Mouse (Mus musculus) forebrain, embryonic 14.5 days (tissue): ENCODE results near the gene B430306N03Rik. TPM values are rescaled to one million over a fixed set of nuclear protein-coding genes. Genes with fewer than 3 reads are reported as not detected.

Source experiments
- ATAC-seq: fragments of 200-750 bp; cut with Nextera tagmentation; 2 replicates; pipeline ENCODE4 v1.8.0; 2017; ENCODE audit warnings: mild to moderate bottlenecking, moderate library complexity
- DNase-seq: peaks from one replicate; pipeline ENCODE4 v3.0.0-alpha.2; 2015; ENCODE audit warnings: low spot score
- H3K27ac ChIP-seq: fragments of 300-500 bp; sonication (generic); 2 replicates; pipeline ENCODE4 v1.5.1; 2014; ENCODE audit warnings: low read depth, mild to moderate bottlenecking, control low read depth, low read length, moderate library complexity
- H3K27me3 ChIP-seq: fragments of 300-500 bp; sonication (generic); replicated peaks from 2 replicates; pipeline ENCODE4 v1.6.1; 2014; ENCODE audit warnings: low read length, control low read depth, mixed read lengths; ENCODE audit not compliant: control insufficient read depth, insufficient read depth
- H3K36me3 ChIP-seq: fragments of 300-500 bp; sonication (generic); 2 replicates; pipeline ENCODE4 v1.6.1; 2014; ENCODE audit warnings: low read length, control low read depth; ENCODE audit not compliant: control insufficient read depth, insufficient read depth
- H3K4me1 ChIP-seq: fragments of 300-500 bp; sonication (generic); 2 replicates; pipeline ENCODE4 v1.6.1; 2014; ENCODE audit warnings: antibody characterized with exemption, low read length, control low read depth; ENCODE audit not compliant: control insufficient read depth, insufficient read depth
- H3K4me2 ChIP-seq: fragments of 300-500 bp; sonication (generic); 2 replicates; pipeline ENCODE4 v1.6.1; 2014; ENCODE audit warnings: mild to moderate bottlenecking, control low read depth, low read length
- H3K4me3 ChIP-seq: fragments of 300-500 bp; sonication (generic); 2 replicates; pipeline ENCODE4 v1.5.1; 2014; ENCODE audit warnings: low read depth, low read length, control low read depth
- H3K9ac ChIP-seq: fragments of 300-500 bp; sonication (generic); 2 replicates; pipeline ENCODE4 v1.6.1; 2014; ENCODE audit warnings: mild to moderate bottlenecking, low read length, control low read depth, moderate library complexity
- H3K9me3 ChIP-seq: fragments of 300-500 bp; sonication (generic); replicated peaks from 2 replicates; pipeline ENCODE4 v1.6.1; 2016; ENCODE audit warnings: low read length, control low read depth, mixed read lengths; ENCODE audit not compliant: control insufficient read depth
- WGBS: fragments of 180-500 bp; shearing (Covaris S2); extraction: QIAGEN DNeasy Blood & Tissue Kit; methylation state at CpG from one replicate; pipeline ENCODE4 v1.1.7; 2014; 5-methylcytosine and 5-hydroxymethylcytosine counted together
- polyA plus RNA-seq: library from polyadenylated mRNA; unstranded; fragments of >200 nt; fragmentation: Nextera tagmentation; extraction: Ambion mirVana; gene quantifications from 2 replicates; pipeline ENCODE4 v1.2.1, GENCODE M21; 2014

B430306N03Rik gene
- polyA plus RNA-seq, 1 experiment from 2014 or later, result not detected

GRCm38 (mm10) chr17:48360462-48360861, 44.5 kb downstream of the B430306N03Rik start:
- Histone ChIP-seq H3K9ac (no peak overlapping the region), H3K4me1 (no peaks in the 10 kb centered on the region), H3K27ac (no peak overlapping the region), H3K4me2 (no peak overlapping the region), H3K36me3 (no peaks in the 10 kb centered on the region), H3K27me3 (no peaks in the 10 kb centered on the region), H3K9me3 (no peaks in the 10 kb centered on the region), H3K4me3 (no peak overlapping the region)
- 83% methylated on average over 4 of the region's 4 CpGs for WGBS
- no peak for DNase-seq
- ATAC-seq, result no peak

DNA sequence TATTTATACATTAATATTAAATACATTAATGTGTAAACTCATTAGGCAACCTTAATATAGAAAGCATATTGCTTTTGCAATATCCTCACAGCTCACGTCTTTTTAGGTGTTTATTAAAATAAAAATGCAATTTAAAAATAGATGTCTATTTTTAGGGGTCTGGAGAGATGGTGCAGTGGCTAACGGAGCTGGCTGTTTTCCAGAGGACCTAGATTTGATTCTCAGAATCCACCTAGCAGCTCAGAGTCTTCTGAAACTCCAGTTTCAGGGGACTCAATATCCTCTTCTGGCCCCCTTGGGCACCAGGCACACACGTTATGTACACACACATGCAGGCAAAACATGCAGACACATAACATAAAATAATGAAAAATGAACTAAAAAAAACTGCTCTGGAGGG, 46.4 kb downstream of the B430306N03Rik start:
- ATAC-seq (no peak), DNase-seq (no peak)
- 72% methylated on average over 3 of the region's 3 CpGs for WGBS
- Histone ChIP-seq H3K36me3 (no peaks in the 10 kb centered on the region), H3K4me3 (no peak overlapping the region), H3K4me1 (no peaks in the 10 kb centered on the region), H3K4me2 (no peak overlapping the region), H3K27me3 (no peaks in the 10 kb centered on the region), H3K9me3 (no peaks in the 10 kb centered on the region), H3K27ac (no peak overlapping the region), H3K9ac (no peak overlapping the region)

DNA sequence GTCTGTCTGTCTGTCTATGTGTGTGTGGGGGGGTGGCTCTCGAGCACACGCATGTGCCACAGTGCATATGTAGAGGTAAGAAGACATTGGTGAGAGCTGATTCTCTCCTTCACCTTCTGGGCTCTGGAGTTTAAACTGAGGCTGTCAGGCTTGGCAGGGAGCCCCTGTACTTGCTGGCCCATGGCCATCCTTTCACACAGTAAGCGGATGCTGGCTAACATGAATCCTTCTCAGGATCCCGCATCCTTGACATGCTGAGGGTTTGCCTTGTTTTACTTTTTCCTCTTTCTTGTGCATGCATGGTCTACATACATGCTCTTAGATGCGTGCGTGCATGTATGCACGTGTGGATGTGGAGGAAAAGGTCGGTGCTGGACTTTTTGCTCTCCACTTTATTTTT, 47.0 kb downstream of the B430306N03Rik start:
- 78% methylated on average over 8 of the region's 8 CpGs for WGBS
- Histone ChIP-seq H3K27me3 (no peaks in the 10 kb centered on the region), H3K9me3 (no peaks in the 10 kb centered on the region), H3K36me3 (no peaks in the 10 kb centered on the region), H3K4me3 (no peak overlapping the region), H3K4me2 (no peak overlapping the region), H3K27ac (no peak overlapping the region), H3K9ac (no peak overlapping the region), H3K4me1 (no peaks in the 10 kb centered on the region)
- DNase-seq (peak; percentile 75), ATAC-seq (peak; percentile 32; the same call in 1 of the 2 replicates)

GRCm38 (mm10) chr17:48363421-48363965, 47.6 kb downstream of the B430306N03Rik start:
- no peaks in the 10 kb centered on the region for H3K36me3 ChIP-seq
- H3K4me2 ChIP-seq, result no peak overlapping the region
- no peaks in the 10 kb centered on the region for H3K4me1 ChIP-seq
- 70% methylated on average over 6 of the region's 6 CpGs for WGBS
- H3K27me3 ChIP-seq, result no peaks in the 10 kb centered on the region
- no peak for ATAC-seq
- no peaks in the 10 kb centered on the region for H3K9me3 ChIP-seq
- no peak overlapping the region for H3K9ac ChIP-seq
- no peak overlapping the region for H3K27ac ChIP-seq
- H3K4me3 ChIP-seq, result no peak overlapping the region
- no peak for DNase-seq

DNA sequence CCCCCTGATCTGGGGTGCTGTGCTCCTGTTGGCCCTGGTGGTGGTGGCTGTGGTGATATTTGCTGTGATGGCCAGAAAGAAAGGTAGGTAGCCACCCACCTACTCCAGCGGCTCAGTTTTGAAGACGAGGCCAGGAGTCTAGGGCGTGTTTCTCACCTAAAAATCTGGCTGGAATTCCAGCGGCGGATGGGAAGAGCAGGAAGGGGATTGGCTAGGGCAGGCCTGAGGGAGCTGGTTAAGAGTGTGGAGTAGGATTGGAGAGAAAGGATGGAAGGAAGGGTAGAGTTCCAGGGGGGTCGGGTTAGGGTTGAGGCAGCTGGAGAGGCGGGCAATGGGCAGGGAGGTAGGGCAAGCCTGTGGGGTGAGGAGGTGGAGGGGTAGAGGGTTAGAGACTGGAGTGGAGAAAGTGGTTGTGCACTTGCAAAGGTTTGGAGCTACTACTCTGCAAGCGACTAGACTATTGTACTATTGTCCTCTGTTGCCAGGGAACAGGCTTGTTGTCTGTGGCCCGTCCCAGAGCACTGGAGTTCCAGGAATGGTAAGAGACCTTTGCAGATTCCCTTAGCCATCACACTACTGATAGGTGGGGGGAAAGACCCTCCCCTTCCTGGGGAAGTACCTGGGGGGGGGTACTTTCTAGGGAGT, 49.7 kb downstream of the B430306N03Rik start:
- ATAC-seq (no peak), DNase-seq (no peak)
- Histone ChIP-seq H3K9ac (no peak overlapping the region), H3K4me1 (no peaks in the 10 kb centered on the region), H3K36me3 (no peaks in the 10 kb centered on the region), H3K4me2 (no peak overlapping the region), H3K4me3 (no peak overlapping the region), H3K27me3 (no peaks in the 10 kb centered on the region), H3K9me3 (no peaks in the 10 kb centered on the region), H3K27ac (no peak overlapping the region)
- WGBS, result 69% methylated on average over 9 of the region's 9 CpGs

DNA sequence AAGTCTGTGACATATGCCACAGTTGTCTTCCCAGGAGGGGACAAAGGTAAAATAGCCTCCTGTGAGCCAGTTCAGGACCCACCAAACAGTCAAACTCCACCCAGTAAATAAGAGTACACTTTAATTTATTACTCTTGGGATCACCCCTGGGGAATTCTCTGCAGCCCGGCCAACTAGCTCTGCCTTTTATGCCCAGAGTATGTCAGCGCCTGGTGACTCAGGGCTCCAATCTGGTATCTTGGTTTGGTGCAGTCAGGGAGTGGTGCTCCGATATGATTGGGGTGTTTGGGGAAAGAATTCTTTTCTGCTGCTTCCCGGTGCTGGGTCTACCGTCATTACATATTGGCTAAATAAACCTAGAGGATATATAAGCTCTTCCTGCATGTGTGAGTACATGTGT, 50.9 kb downstream of the B430306N03Rik start:
- DNase-seq, result no peak
- H3K36me3 ChIP-seq, result no peaks in the 10 kb centered on the region
- H3K27ac ChIP-seq, result no peak overlapping the region
- no peaks in the 10 kb centered on the region for H3K27me3 ChIP-seq
- WGBS, result 94% methylated on average over 5 of the region's 5 CpGs
- H3K9ac ChIP-seq, result no peak overlapping the region
- ATAC-seq, result no peak
- H3K4me3 ChIP-seq, result no peak overlapping the region
- H3K4me2 ChIP-seq, result no peak overlapping the region
- H3K4me1 ChIP-seq, result no peaks in the 10 kb centered on the region
- H3K9me3 ChIP-seq, result no peaks in the 10 kb centered on the region

DNA sequence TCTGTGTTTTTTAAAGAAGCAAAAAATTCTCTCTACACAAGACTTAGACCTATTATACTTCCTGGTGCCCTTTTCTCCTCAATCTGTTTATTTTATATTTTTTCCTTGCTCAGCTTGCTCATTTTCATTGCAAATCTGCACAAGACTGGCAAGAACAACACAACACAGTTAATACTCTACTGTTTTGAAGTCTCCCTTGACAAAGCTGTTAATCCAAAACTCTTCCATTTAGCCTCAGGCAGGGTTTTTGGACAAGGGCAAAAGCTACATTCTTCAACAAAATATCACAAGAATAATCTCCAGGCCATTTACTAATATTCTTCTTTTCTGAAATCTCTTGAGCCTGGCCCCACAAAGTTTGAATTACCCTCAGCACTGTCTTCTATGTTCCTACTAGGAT, 55.7 kb downstream of the B430306N03Rik start:
- DNase-seq, result no peak
- no peak overlapping the region for H3K4me2 ChIP-seq
- H3K4me3 ChIP-seq, result no peak overlapping the region
- H3K36me3 ChIP-seq, result no peaks in the 10 kb centered on the region
- H3K9ac ChIP-seq, result no peak overlapping the region
- no peaks in the 10 kb centered on the region for H3K27me3 ChIP-seq
- H3K4me1 ChIP-seq, result no peaks in the 10 kb centered on the region
- no peak overlapping the region for H3K27ac ChIP-seq
- no peaks in the 10 kb centered on the region for H3K9me3 ChIP-seq
- no peak for ATAC-seq

GRCm38 (mm10) chr17:48372987-48373386, 57.0 kb downstream of the B430306N03Rik start:
- no peak for DNase-seq
- no peaks in the 10 kb centered on the region for H3K4me1 ChIP-seq
- no peak for ATAC-seq

DNA sequence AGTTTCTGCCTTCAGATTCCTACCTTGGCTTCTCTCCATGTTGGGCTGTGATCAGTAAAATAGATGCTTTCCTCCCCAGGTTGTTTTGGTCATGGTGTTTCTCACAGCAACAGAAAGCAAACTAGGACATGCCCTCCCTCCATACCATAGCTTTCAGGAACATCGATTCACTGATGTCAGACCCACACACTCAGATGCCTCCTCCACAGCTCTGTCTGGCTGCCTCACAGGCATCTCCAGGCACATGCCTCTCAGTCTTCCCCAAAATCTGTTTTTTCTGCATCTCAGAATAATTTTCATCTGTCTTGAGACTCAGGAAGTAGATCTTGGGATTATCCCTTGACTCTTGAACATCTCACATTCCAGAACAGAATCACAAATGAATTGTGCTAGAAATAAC, 60.2 kb downstream of the B430306N03Rik start:
- WGBS, result 95% methylated on average over 1 of the region's 1 CpGs
- Histone ChIP-seq H3K9me3 (no peaks in the 10 kb centered on the region), H3K27ac (no peak overlapping the region), H3K4me2 (no peak overlapping the region), H3K4me3 (no peak overlapping the region), H3K9ac (no peak overlapping the region), H3K27me3 (no peaks in the 10 kb centered on the region), H3K36me3 (no peaks in the 10 kb centered on the region), H3K4me1 (no peaks in the 10 kb centered on the region)
- no peak for DNase-seq
- ATAC-seq, result no peak

More at GRCm38 (mm10) chr17:48372987-48373386, 57.0 kb downstream of the B430306N03Rik start:
- H3K9ac ChIP-seq, result no peak overlapping the region
- H3K27ac ChIP-seq, result no peak overlapping the region
- WGBS, result 86% methylated on average over 8 of the region's 8 CpGs
- no peak overlapping the region for H3K4me3 ChIP-seq
- no peaks in the 10 kb centered on the region for H3K9me3 ChIP-seq
- H3K36me3 ChIP-seq, result no peaks in the 10 kb centered on the region
- H3K27me3 ChIP-seq, result no peaks in the 10 kb centered on the region
- H3K4me2 ChIP-seq, result no peak overlapping the region
